Mouse (Mus musculus) forebrain, embryonic 13.5 days (tissue): ENCODE results near the gene Snrk. TPM values are rescaled to one million over a fixed set of nuclear protein-coding genes. Genes with fewer than 3 reads are reported as not detected.

Experiments
- ATAC-seq: fragments of 200-750 bp; cut with Nextera tagmentation; 2 replicates; pipeline ENCODE4 v1.8.0; 2017
- H3K27ac ChIP-seq: fragments of 300-500 bp; sonication (generic); 2 replicates; pipeline ENCODE4 v1.5.1; 2015; ENCODE audit warnings: inconsistent platforms, mild to moderate bottlenecking, moderate library complexity
- H3K27me3 ChIP-seq: fragments of 300-500 bp; sonication (generic); 2 replicates; pipeline ENCODE4 v1.6.1; 2015; ENCODE audit warnings: mild to moderate bottlenecking, inconsistent platforms
- H3K36me3 ChIP-seq: fragments of 300-500 bp; sonication (generic); 2 replicates; pipeline ENCODE4 v1.6.1; 2015; ENCODE audit warnings: mild to moderate bottlenecking, inconsistent platforms; ENCODE audit not compliant: poor library complexity, severe bottlenecking
- H3K4me1 ChIP-seq: fragments of 300-500 bp; sonication (generic); 2 replicates; pipeline ENCODE4 v1.6.1; 2015; ENCODE audit warnings: inconsistent platforms
- H3K4me2 ChIP-seq: fragments of 300-500 bp; sonication (generic); 2 replicates; pipeline ENCODE4 v1.6.1; 2015; ENCODE audit warnings: inconsistent platforms, mild to moderate bottlenecking, moderate library complexity
- H3K4me3 ChIP-seq: fragments of 300-500 bp; sonication (generic); 2 replicates; pipeline ENCODE4 v1.5.1; 2015; ENCODE audit warnings: mild to moderate bottlenecking, inconsistent platforms
- H3K9ac ChIP-seq: fragments of 300-500 bp; sonication (generic); 2 replicates; pipeline ENCODE4 v1.6.1; 2015; ENCODE audit warnings: mild to moderate bottlenecking, inconsistent platforms
- H3K9me3 ChIP-seq: fragments of 300-500 bp; sonication (generic); replicated peaks from 2 replicates; pipeline ENCODE4 v1.6.1; 2016; ENCODE audit warnings: inconsistent platforms
- WGBS: fragments of 180-500 bp; shearing (Covaris S2); methylation state at CpG from one replicate; pipeline ENCODE4 v1.1.7; 2015; 5-methylcytosine and 5-hydroxymethylcytosine counted together
- polyA plus RNA-seq: library from polyadenylated mRNA; unstranded; fragments of >200 nt; fragmentation: Nextera tagmentation; extraction: Ambion mirVana; gene quantifications from 2 replicates; pipeline ENCODE4 v1.2.1, GENCODE M21; 2015

The Snrk gene
- polyA plus RNA-seq, 1 experiment from 2014 or later: 45.9 TPM

DNA sequence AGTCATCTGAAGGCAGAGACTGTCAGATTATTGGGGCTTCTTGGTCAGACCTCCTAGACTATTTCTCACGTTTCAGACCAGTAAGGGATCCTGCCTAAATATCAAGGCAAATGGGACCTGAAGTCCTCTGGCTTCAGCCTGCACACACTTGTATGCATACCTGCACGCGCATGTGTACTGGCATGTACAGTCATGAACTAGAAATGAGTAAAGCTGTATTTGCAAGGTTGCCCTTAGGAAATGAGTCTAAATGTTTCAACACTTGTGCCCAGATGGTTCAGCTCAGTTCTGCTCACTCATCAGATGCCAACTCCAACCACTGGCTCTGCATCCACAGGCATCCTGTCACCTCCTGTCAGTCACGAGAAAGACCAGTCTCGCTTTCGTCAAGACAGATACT is 6.6 kb upstream of the Snrk start:
- Histone ChIP-seq H3K27me3 (no peaks in the 10 kb centered on the region), H3K9ac (no peak overlapping the region), H3K27ac (no peak overlapping the region), H3K4me2 (no peak overlapping the region), H3K9me3 (no peaks in the 10 kb centered on the region), H3K4me1 (peaks cover 5% of the 10 kb centered on the region; the same call in 1 of the 2 replicates), H3K4me3 (no peak overlapping the region), H3K36me3 (no peaks in the 10 kb centered on the region)
- 83% methylated on average over 6 of the region's 6 CpGs for WGBS
- no peak for ATAC-seq

DNA sequence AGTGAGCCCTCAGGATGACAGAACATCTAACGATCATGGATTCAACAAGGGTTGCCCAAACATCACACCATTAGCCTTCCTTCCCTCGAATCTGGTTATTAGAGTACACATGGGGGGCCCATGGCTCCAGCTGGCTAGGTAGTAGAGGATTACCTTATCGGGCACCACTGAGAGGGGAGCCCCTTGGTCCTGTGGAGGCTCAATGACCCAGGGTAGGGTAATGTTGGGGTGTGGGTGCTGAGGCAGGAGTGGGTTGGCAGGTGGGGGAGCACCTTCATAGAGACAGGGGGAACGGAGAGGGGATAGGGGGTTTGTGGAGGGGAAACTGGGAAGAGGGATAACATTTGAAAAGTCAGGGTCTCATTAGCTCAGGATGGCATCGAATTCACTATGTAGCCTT is 6.1 kb upstream of the Snrk start:
- Histone ChIP-seq H3K36me3 (no peaks in the 10 kb centered on the region), H3K27me3 (no peaks in the 10 kb centered on the region), H3K4me1 (peaks cover 5% of the 10 kb centered on the region; the same call in 1 of the 2 replicates), H3K27ac (no peak overlapping the region), H3K4me2 (no peak overlapping the region), H3K9me3 (no peaks in the 10 kb centered on the region), H3K4me3 (no peak overlapping the region), H3K9ac (no peak overlapping the region)
- 81% methylated on average over 5 of the region's 5 CpGs for WGBS
- no peak for ATAC-seq

- H3K4me1 ChIP-seq: peaks cover 17% of the 10 kb centered on the region
- 54% methylated on average over 4 of the region's 4 CpGs for whole genome bisulfite sequencing
- no peak for ATAC-seq
Measured at GRCm38 (mm10) chr9:122115552-122115951, 1.5 kb upstream of the Snrk start.

GRCm38 (mm10) chr9:122116359-122116758 is 707 bp upstream of the Snrk start:
- Histone ChIP-seq H3K4me3 (no peak overlapping the region), H3K9me3 (no peaks in the 10 kb centered on the region), H3K27ac (no peak overlapping the region), H3K4me1 (peaks cover 17% of the 10 kb centered on the region), H3K4me2 (no peak overlapping the region), H3K9ac (no peak overlapping the region), H3K36me3 (no peaks in the 10 kb centered on the region), H3K27me3 (no peaks in the 10 kb centered on the region)
- WGBS: 50% methylated on average over 1 of the region's 1 CpGs
- no peak for ATAC-seq

More at GRCm38 (mm10) chr9:122115552-122115951, 1.5 kb upstream of the Snrk start:
- Histone ChIP-seq H3K9me3 (no peaks in the 10 kb centered on the region), H3K9ac (no peak overlapping the region), H3K4me2 (no peak overlapping the region), H3K27ac (no peak overlapping the region), H3K4me3 (no peak overlapping the region), H3K27me3 (no peaks in the 10 kb centered on the region), H3K36me3 (no peaks in the 10 kb centered on the region)

- H3K4me2 ChIP-seq: peak overlapping the region; percentile 87
- no peaks in the 10 kb centered on the region for H3K27me3 ChIP-seq
- no peaks in the 10 kb centered on the region for H3K36me3 ChIP-seq
- no peak for ATAC-seq
- H3K4me3 ChIP-seq: peak overlapping the region; percentile 88
- H3K9me3 ChIP-seq: no peaks in the 10 kb centered on the region
- WGBS: 5% methylated on average over 40 of the region's 40 CpGs
- H3K4me1 ChIP-seq: peaks cover 17% of the 10 kb centered on the region
- peak overlapping the region; percentile 93 for H3K9ac ChIP-seq
- H3K27ac ChIP-seq: peak overlapping the region; percentile 90
Measured at GRCm38 (mm10) chr9:122117692-122118529, 845 bp downstream of the Snrk start.

DNA sequence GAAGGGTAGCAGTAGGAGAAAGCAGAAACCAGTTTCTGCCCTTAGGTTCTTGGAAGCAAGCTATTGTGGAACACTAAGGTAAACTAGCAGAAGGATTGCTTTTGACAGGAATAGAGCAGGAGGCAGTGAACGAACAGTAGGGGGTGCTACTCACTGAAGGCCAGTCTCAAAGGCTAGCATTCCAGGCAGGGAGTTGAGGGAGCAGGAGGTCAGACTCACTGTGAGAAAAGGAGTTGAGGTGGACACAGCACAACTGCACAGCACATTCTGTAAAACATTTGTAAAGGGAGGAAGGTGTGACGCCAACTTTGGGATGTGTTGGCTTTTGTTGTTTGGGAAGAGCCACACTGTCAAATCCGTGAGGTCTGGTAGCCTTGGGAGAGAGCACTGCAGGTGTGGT is 3.0 kb downstream of the Snrk start:
- WGBS: 41% methylated on average over 3 of the region's 3 CpGs
- H3K36me3 ChIP-seq: no peaks in the 10 kb centered on the region
- no peak overlapping the region for H3K9ac ChIP-seq
- H3K4me1 ChIP-seq: peaks cover 17% of the 10 kb centered on the region
- H3K27ac ChIP-seq: no peak overlapping the region
- ATAC-seq: no peak
- no peaks in the 10 kb centered on the region for H3K27me3 ChIP-seq
- no peak overlapping the region for H3K4me2 ChIP-seq
- H3K9me3 ChIP-seq: no peaks in the 10 kb centered on the region
- no peak overlapping the region for H3K4me3 ChIP-seq

DNA sequence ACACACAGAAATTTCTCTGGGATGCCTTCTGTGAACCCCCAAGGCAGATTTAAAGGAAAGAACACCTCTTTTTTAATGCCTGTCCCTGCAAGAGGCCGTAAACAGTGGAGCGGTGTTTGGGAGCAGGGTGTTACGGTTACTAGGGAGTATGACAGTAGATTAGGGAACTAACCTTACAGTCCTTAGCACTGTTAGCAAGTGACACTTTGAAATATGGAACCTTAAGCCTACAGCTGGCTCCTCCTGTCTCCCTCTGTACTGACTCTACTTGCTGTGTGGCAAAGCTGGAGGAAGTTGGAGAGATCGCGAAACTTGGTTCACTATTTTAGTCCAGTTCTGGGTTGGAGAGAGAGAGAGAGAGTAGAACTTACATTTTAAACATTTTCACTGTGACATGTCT is 5.0 kb downstream of the Snrk start:
- no peak overlapping the region for H3K9ac ChIP-seq
- 97% methylated on average over 5 of the region's 5 CpGs for WGBS

DNA sequence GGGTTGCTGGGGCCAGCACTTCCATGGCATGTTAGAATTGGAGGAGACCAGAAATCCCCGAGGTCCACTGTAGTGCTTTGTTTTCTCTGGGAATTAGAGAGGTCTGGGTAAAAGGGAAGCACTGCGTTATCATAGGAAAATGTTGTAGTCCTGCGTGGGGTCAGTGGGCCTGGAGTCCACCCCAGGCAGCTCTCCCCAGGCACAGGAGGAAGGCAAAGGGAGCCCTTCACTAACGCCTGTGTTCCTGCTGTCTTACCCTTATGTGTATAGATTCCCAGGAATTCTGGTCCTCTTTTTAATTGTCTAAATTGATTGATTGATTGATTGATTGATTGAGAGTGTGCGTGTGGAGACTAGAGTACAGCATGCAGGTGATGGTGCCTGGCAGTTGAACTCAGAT is 6.1 kb downstream of the Snrk start:
- ATAC-seq: no peak
- no peaks in the 10 kb centered on the region for H3K9me3 ChIP-seq

More for the DNA sequence above, 5.0 kb downstream of the Snrk start:
- no peak overlapping the region for H3K27ac ChIP-seq
- H3K4me2 ChIP-seq: no peak overlapping the region
- no peaks in the 10 kb centered on the region for H3K9me3 ChIP-seq
- H3K36me3 ChIP-seq: no peaks in the 10 kb centered on the region
- ATAC-seq: no peak
- H3K4me3 ChIP-seq: no peak overlapping the region
- no peaks in the 10 kb centered on the region for H3K27me3 ChIP-seq
- H3K4me1 ChIP-seq: peaks cover 17% of the 10 kb centered on the region

GRCm38 (mm10) chr9:122125723-122126290 is 8.7 kb downstream of the Snrk start:
- H3K4me3 ChIP-seq: no peak overlapping the region
- WGBS: 42% methylated on average over 5 of the region's 5 CpGs
- H3K4me1 ChIP-seq: peaks cover 8% of the 10 kb centered on the region; the same call in 1 of the 2 replicates
- no peak overlapping the region for H3K27ac ChIP-seq
- no peak overlapping the region for H3K4me2 ChIP-seq
- H3K9me3 ChIP-seq: no peaks in the 10 kb centered on the region
- no peaks in the 10 kb centered on the region for H3K27me3 ChIP-seq
- H3K36me3 ChIP-seq: no peaks in the 10 kb centered on the region
- no peak overlapping the region for H3K9ac ChIP-seq
- ATAC-seq: no peak

More for the DNA sequence above, 6.1 kb downstream of the Snrk start:
- Histone ChIP-seq H3K27me3 (no peaks in the 10 kb centered on the region), H3K4me3 (no peak overlapping the region), H3K4me2 (no peak overlapping the region), H3K4me1 (peaks cover 13% of the 10 kb centered on the region), H3K36me3 (no peaks in the 10 kb centered on the region), H3K27ac (no peak overlapping the region), H3K9ac (no peak overlapping the region)
- WGBS: 75% methylated on average over 5 of the region's 5 CpGs

GRCm38 (mm10) chr9:122126790-122127189 is 9.7 kb downstream of the Snrk start:
- Histone ChIP-seq H3K27ac (no peak overlapping the region), H3K9me3 (no peaks in the 10 kb centered on the region), H3K4me1 (peaks cover 11% of the 10 kb centered on the region; the same call in 1 of the 2 replicates), H3K9ac (no peak overlapping the region), H3K4me2 (no peak overlapping the region), H3K36me3 (no peaks in the 10 kb centered on the region), H3K27me3 (no peaks in the 10 kb centered on the region), H3K4me3 (no peak overlapping the region)
- ATAC-seq: no peak
- WGBS: 77% methylated on average over 8 of the region's 8 CpGs

- Histone ChIP-seq H3K4me1 (peaks cover 11% of the 10 kb centered on the region; the same call in 1 of the 2 replicates), H3K36me3 (0 out of 2 replicates have a peak, but pooled peaks cover 3% of the 10 kb centered on the region)
- WGBS: 68% methylated on average over 3 of the region's 3 CpGs
Measured at GRCm38 (mm10) chr9:122127271-122127785, 10.3 kb downstream of the Snrk start.

DNA sequence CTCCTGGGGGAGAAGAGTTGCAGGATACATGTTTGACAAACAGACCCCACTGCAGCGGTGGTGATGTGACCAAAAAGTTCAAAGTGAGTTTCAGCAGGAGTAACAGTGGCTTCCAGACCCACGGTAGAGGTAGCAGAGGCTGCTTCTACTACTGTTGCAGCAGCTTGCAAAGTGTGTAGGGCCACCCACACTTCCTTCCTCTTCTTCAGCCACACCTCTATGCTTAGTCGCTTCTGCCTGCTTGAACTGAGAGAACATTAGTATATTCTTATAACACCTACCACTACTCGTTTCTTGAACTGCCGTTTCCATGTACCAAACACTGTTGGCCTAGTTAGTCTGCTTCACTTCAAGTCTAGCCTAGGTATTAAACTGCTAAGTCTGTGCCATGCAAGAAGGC is 11.6 kb downstream of the Snrk start:
- H3K4me2 ChIP-seq: no peak overlapping the region
- no peak for ATAC-seq

More at GRCm38 (mm10) chr9:122127271-122127785, 10.3 kb downstream of the Snrk start:
- H3K4me3 ChIP-seq: no peak overlapping the region
- H3K27ac ChIP-seq: no peak overlapping the region
- H3K4me2 ChIP-seq: no peak overlapping the region
- H3K9ac ChIP-seq: no peak overlapping the region
- no peaks in the 10 kb centered on the region for H3K27me3 ChIP-seq
- ATAC-seq: no peak
- H3K9me3 ChIP-seq: no peaks in the 10 kb centered on the region

More for the DNA sequence above, 11.6 kb downstream of the Snrk start:
- WGBS: 89% methylated on average over 5 of the region's 5 CpGs
- Histone ChIP-seq H3K4me1 (peaks cover 11% of the 10 kb centered on the region; the same call in 1 of the 2 replicates), H3K4me3 (no peak overlapping the region), H3K9ac (no peak overlapping the region), H3K27ac (no peak overlapping the region), H3K27me3 (no peaks in the 10 kb centered on the region), H3K9me3 (no peaks in the 10 kb centered on the region), H3K36me3 (0 out of 2 replicates have a peak, but pooled peaks cover 3% of the 10 kb centered on the region)
